Mouse (Mus musculus) spleen, embryonic (tissue): Measurements from ENCODE around the gene Becn1.
"Not testable (repeated sequence)": the region's sequence is repeated elsewhere in the genome, so short reads cannot be mapped to it uniquely, and the experiment has no call there.

ENCODE experiments used
- CTCF ChIA-PET: fragments of 350-600 bp; sonication (Branson Sonifier 250); formaldehyde crosslinking; loops from one replicate; lab custom pipeline; 2022; lab: Charles Lee

The Becn1 gene

GRCm38 (mm10) chr11:101302004-101302798, at the start of gene Becn1:
Becn1 (minus strand) TSS chr11:101302286.
- CTCF ChIA-PET: interaction anchor here (0.9 kb wide), 1 partner anchor 23 kb away, joined by 4 read pairs; the partner anchor contains the start of genes Cntd1 and Coa3

- CTCF ChIA-PET: no interaction called here
Measured at GRCm38 (mm10) chr11:101351721-101352111, 49.6 kb upstream of the Becn1 start.

- CTCF ChIA-PET: no interaction called here
Measured at GRCm38 (mm10) chr11:101351100-101351720, 49.1 kb upstream of the Becn1 start.

- CTCF ChIA-PET: interaction anchor here (0.6 kb wide), 1 partner anchor 235 kb away, joined by 5 read pairs; no protein-coding TSS in a partner anchor
Measured at GRCm38 (mm10) chr11:101349216-101349615, 47.1 kb upstream of the Becn1 start.

GRCm38 (mm10) chr11:101348774-101349173, 46.7 kb upstream of the Becn1 start:
- CTCF ChIA-PET: interaction anchor here (0.6 kb wide), 1 partner anchor 235 kb away, joined by 5 read pairs; no protein-coding TSS in a partner anchor

GRCm38 (mm10) chr11:101347083-101347775, 45.1 kb upstream of the Becn1 start:
- CTCF ChIA-PET: no interaction called here

GRCm38 (mm10) chr11:101338123-101338760, 36.2 kb upstream of the Becn1 start:
- CTCF ChIA-PET: no interaction called here

GRCm38 (mm10) chr11:101335685-101336084, 33.6 kb upstream of the Becn1 start:
- CTCF ChIA-PET: interaction anchor here (0.9 kb wide), 1 partner anchor 171 kb away, joined by 17 read pairs; no protein-coding TSS in a partner anchor

- CTCF ChIA-PET: no interaction called here
Measured at GRCm38 (mm10) chr11:101334516-101334915, 32.4 kb upstream of the Becn1 start.

GRCm38 (mm10) chr11:101334023-101334422, 31.9 kb upstream of the Becn1 start:
- CTCF ChIA-PET: no interaction called here

- CTCF ChIA-PET: no interaction called here
Measured at GRCm38 (mm10) chr11:101332537-101332936, 30.5 kb upstream of the Becn1 start.

- CTCF ChIA-PET: not testable (repeated sequence)
Measured at GRCm38 (mm10) chr11:101330961-101331360, 28.9 kb upstream of the Becn1 start.

- CTCF ChIA-PET: no interaction called here
Measured at GRCm38 (mm10) chr11:101330371-101330924, 28.4 kb upstream of the Becn1 start, which contains the start of gene Aoc3. Aoc3 (plus strand) TSS chr11:101330605.

GRCm38 (mm10) chr11:101328941-101329635, 27.0 kb upstream of the Becn1 start:
- CTCF ChIA-PET: no interaction called here

- CTCF ChIA-PET: no interaction called here
Measured at GRCm38 (mm10) chr11:101327311-101327710, 25.2 kb upstream of the Becn1 start.

- CTCF ChIA-PET: interaction anchor here (0.6 kb wide), 1 partner anchor 127 kb away, joined by 13 read pairs; no protein-coding TSS in a partner anchor
Measured at GRCm38 (mm10) chr11:101326147-101326546, 24.1 kb upstream of the Becn1 start.

GRCm38 (mm10) chr11:101325201-101325600, 23.1 kb upstream of the Becn1 start:
- CTCF ChIA-PET: not testable (repeated sequence)

GRCm38 (mm10) chr11:101324763-101325162, 22.7 kb upstream of the Becn1 start, which contains the start of gene Aoc2:
Aoc2 (plus strand) TSS chr11:101325063.
- CTCF ChIA-PET: no interaction called here

- CTCF ChIA-PET: no interaction called here
Measured at GRCm38 (mm10) chr11:101323609-101324008, 21.5 kb upstream of the Becn1 start.

- CTCF ChIA-PET: no interaction called here
Measured at GRCm38 (mm10) chr11:101316501-101316917, 14.4 kb upstream of the Becn1 start.
